Mouse (Mus musculus): Measurements from ENCODE around the gene Rdh11.

Rdh11 gene

GRCm38 (mm10) chr12:79138999-79139398 is 53.1 kb downstream of the Rdh11 start:
- no peak for DNase-seq

GRCm38 (mm10) chr12:79136949-79137348 is 55.1 kb downstream of the Rdh11 start:
- no peak for DNase-seq

GRCm38 (mm10) chr12:79135105-79135504 is 57.0 kb downstream of the Rdh11 start:
- no peak for DNase-seq

GRCm38 (mm10) chr12:79134676-79135075 is 57.4 kb downstream of the Rdh11 start:
- DNase-seq, result no peak

GRCm38 (mm10) chr12:79131706-79132460 is 60.2 kb downstream of the Rdh11 start:
- DNase-seq, result no peak

- DNase-seq, result no peak
Measured at GRCm38 (mm10) chr12:79131178-79131675, 60.9 kb downstream of the Rdh11 start.

GRCm38 (mm10) chr12:79130299-79131177 is 61.6 kb downstream of the Rdh11 start, which contains the start of gene Arg2:
Arg2 (plus strand) TSS chr12:79130777.
- peak; percentile 77 for DNase-seq

Measured in cerebellum, adult 11-12 months (tissue).